Mouse (Mus musculus): ENCODE results near the gene Rbfox1.

The Rbfox1 gene

GRCm38 (mm10) chr16:6807835-6808234, 922.7 kb downstream of the Rbfox1 start:
- DNase-seq (ENCODE audit: low spot score in 2 of 2) = no peak

- no peak for DNase-seq (ENCODE audit: low spot score in 2 of 2)
These were observed 928.7 kb downstream of the Rbfox1 start for GRCm38 (mm10) chr16:6813871-6814270.

- no peak for DNase-seq (ENCODE audit: low spot score in 2 of 2)
These were observed 936.6 kb downstream of the Rbfox1 start for GRCm38 (mm10) chr16:6821741-6822140.

- no peak for DNase-seq (ENCODE audit: low spot score in 2 of 2)
These were observed 944.9 kb downstream of the Rbfox1 start for GRCm38 (mm10) chr16:6829892-6830524.

- DNase-seq (ENCODE audit: low spot score in 2 of 2) = no peak
These were observed 948.3 kb downstream of the Rbfox1 start for GRCm38 (mm10) chr16:6833486-6833885.

- DNase-seq (ENCODE audit: low spot score in 2 of 2) = no peak
These were observed 949.9 kb downstream of the Rbfox1 start for GRCm38 (mm10) chr16:6835051-6835450.

- peak; percentile 74 to 78 for DNase-seq (ENCODE audit: low spot score in 2 of 2)
These were observed 954.3 kb downstream of the Rbfox1 start for GRCm38 (mm10) chr16:6839299-6839995.

GRCm38 (mm10) chr16:6840007-6840406, 954.9 kb downstream of the Rbfox1 start:
- DNase-seq (ENCODE audit: low spot score in 2 of 2) = no peak

GRCm38 (mm10) chr16:6840461-6840860, 955.3 kb downstream of the Rbfox1 start:
- DNase-seq (ENCODE audit: low spot score in 2 of 2) = no peak

GRCm38 (mm10) chr16:6842066-6842785, 957.1 kb downstream of the Rbfox1 start:
- DNase-seq (ENCODE audit: low spot score in 2 of 2) = no peak

GRCm38 (mm10) chr16:6844659-6845058, 959.5 kb downstream of the Rbfox1 start:
- DNase-seq (ENCODE audit: low spot score in 2 of 2) = no peak

GRCm38 (mm10) chr16:6851393-6851792, 966.2 kb downstream of the Rbfox1 start:
- no peak for DNase-seq (ENCODE audit: low spot score in 2 of 2)

GRCm38 (mm10) chr16:6853796-6854195, 968.6 kb downstream of the Rbfox1 start:
- DNase-seq (ENCODE audit: low spot score in 2 of 2) = no peak

GRCm38 (mm10) chr16:6861656-6862055, 976.5 kb downstream of the Rbfox1 start:
- DNase-seq (ENCODE audit: low spot score in 2 of 2) = no peak

GRCm38 (mm10) chr16:6882683-6883430, 997.7 kb downstream of the Rbfox1 start:
- no peak for DNase-seq (ENCODE audit: low spot score in 2 of 2)

- no peak for DNase-seq (ENCODE audit: low spot score in 2 of 2)
These were observed 998.6 kb downstream of the Rbfox1 start for GRCm38 (mm10) chr16:6883798-6884197.

GRCm38 (mm10) chr16:6885617-6886016, 1000.5 kb downstream of the Rbfox1 start:
- DNase-seq (ENCODE audit: low spot score in 2 of 2) = no peak

GRCm38 (mm10) chr16:6889221-6889620, 1004.1 kb downstream of the Rbfox1 start:
- DNase-seq (ENCODE audit: low spot score in 2 of 2) = peak; percentile 49 to 50

- no peak for DNase-seq (ENCODE audit: low spot score in 2 of 2)
These were observed 1012.6 kb downstream of the Rbfox1 start for GRCm38 (mm10) chr16:6897734-6898133.

- DNase-seq (ENCODE audit: low spot score in 2 of 2) = no peak
These were observed 1014.9 kb downstream of the Rbfox1 start for GRCm38 (mm10) chr16:6900006-6900405.

GRCm38 (mm10) chr16:6904984-6905383, 1019.8 kb downstream of the Rbfox1 start:
- DNase-seq (ENCODE audit: low spot score in 2 of 2) = no peak

GRCm38 (mm10) chr16:6906001-6906400, 1020.8 kb downstream of the Rbfox1 start:
- no peak for DNase-seq (ENCODE audit: low spot score in 2 of 2)

All from right cerebral cortex, adult 2 months (tissue).